Mouse (Mus musculus) kidney, postnatal 25 days (tissue): Measurements from ENCODE around the gene Mia2.
"Not testable (repeated sequence)": the region's sequence is repeated elsewhere in the genome, so short reads cannot be mapped to it uniquely, and the experiment has no call there.

Experiments used
- DNase-seq, 2 experiments: peaks; one replicate each; pipeline ENCODE4 v3.0.0; 2021; ENCODE audit warnings: mixed read lengths in 2 of 2

Mia2 gene

DNA sequence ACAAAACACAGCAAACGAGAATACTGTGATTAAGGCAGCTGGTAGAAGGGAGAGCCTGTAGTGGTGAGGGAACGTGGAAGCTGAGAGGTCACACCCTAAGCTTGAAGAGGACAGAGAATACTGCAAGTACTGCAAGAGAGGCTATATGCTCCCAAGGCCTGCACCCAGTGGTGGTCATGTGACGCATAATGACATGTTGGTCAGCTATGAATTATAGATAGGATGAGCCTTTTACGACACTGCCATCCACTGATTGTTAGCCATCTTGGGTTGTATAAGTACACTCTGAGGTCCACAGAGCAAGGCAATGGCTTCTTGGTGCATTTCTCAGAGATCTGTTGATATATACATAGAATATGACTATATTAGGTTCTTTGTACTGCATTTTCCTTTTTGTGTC lies 71.0 kb downstream of the Mia2 start:
- no peak for DNase-seq

DNA sequence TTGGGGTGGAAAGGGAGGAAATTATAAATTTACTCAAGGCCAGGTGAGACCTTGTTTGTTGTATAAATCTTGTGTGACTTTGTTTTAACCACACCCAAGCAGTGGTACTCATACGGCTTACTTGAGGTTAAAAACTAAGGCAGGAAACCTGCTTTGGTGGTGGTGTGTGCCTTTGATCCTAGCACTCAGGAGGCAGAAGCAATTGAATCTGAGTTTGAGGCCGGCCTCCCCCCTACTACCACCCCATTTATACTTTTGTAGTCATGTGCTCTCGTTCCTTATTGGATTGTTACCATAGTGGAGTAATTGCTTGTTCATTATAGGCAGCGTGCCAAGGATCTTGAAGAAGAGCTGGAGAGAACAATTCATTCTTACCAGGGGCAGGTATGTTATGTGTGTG lies 74.3 kb downstream of the Mia2 start:
- DNase-seq, result no peak

DNA sequence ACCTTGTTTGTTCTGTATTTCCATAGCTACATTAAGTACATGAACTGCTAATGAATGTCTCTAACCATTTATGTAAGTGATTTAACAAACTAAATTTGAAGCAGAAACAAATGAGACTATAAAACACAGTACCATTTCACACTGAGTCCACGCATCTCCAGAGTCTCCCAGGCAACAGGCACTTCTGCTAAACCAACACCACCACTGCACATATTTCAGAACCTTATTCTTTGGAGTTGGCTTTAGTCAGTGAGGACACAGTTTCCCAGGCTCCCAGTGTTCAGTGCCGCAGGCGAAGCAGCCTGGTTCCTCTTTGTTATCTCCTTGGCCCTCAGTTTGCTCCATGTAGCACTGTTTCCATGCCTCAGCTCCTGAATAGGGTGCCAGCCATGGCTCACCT lies 82.2 kb downstream of the Mia2 start:
- no peak for DNase-seq

DNA sequence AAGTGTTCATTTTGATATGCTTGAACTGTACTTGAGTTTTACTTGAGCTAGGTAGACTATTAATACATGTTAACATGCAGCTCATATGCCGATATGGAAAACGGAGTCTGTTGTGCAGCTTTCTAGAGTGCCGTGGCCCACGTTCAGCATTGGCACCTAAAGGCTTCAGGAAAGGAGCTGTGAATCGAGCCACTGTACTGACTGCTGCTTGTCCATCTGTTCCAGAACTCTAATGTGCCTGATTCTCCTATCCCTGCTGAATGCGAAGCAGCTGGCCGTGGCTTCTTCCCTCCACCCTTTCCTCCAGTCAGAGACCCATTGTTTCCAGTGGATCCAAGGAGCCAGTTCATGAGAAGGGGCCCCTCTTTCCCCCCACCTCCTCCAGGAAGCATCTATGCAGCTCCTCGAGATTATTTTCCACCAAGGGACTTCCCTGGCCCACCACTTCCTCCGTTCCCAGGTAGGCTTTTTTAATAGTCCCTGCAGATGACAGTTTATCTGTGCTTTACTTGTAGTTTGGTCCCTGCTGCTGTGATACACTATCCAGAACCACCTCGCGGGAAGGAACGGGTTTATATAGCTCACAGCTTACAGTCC lies 92.6 kb downstream of the Mia2 start:
- DNase-seq, result no peak

DNA sequence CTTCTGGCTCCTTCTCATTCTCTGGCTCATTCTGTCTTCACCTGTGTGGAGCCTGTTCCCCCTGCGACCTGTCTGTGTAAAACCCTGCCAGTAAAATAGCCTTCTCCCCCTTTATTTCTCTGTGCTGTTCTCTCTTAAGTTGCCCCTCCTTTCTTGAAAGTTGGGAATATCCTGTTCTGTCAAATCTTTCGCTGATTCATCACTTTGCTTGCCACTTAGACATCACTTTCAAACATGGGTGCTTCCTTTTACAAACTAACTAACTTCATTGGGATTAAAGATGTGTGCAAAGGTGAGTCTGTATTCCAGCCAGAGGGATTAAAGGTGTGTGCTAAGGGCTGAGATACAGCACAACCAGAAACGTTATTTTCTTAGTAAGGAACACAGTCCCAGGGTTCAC lies 98.0 kb downstream of the Mia2 start:
- no peak for DNase-seq

DNA sequence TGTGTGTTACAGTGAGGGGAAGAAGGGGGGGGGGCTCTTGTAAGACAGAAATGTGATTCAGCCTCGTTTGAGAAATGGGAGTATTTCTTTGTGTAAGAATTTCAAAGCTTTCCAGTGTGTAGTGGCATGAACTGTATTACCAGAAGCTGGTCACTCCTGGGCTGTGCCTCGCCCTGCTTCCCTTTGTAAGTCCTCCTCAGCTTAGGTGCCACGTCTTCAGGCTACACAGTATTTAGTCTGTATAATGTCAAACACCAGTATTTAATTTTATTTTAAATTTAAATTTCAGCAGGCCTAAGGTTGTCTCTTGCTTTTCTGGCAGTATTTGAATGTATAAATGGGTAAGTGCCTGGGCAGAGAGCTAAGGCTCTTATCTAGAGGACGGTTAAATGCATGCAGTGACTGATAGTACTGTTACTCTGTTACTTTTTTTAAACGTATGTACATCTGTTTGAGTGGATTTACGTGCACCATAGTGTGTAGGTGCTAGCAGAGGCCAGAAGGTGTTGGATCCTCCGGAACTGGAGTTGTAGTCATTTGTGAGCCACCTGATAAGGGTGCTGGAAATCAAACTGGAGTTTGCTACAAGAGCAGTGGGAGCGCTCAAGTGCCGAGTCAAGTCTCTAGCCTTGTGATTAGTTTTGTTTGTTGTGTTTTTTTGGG lies 98.9 kb downstream of the Mia2 start:
- no peak for DNase-seq

DNA sequence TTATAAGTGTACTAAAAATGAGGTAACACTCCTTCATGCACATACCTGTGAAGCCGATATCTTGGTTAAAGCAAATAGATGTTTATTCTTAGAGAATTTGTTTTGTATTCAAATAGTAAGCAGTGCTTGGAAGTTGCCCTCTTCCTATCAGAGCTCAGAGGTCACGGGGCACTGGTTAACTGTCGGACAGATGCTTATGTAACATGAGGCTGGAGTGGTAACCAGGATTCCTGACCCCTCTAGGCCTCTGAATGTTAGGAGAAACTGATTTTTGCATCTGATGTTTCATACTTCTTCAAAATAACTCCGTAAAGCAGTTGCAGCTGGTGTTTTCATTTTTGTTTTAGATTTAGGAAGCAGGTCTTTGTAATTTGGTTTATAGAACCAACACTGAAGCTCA lies 99.5 kb downstream of the Mia2 start:
- DNase-seq, result peak; percentile 23 to 77

DNA sequence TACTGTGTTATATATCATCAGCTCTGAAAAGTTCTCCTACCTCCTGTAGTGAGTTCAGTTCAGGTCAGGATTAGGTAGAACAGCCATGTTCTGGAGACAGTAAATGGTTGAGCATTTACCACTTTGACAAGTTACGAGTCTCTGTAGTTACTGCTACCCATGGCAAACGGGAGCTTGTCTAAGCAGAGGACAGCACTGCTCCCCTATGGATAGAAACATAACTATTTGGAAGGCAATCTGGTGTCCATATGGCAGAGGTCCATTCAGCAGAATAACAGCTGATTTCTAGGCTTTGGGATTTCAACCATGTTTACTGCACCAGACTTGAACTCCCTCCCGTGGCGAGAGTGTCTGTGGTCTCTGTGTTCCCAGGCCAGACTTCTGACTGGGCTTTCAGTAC lies 100.3 kb downstream of the Mia2 start:
- DNase-seq, result no peak

DNA sequence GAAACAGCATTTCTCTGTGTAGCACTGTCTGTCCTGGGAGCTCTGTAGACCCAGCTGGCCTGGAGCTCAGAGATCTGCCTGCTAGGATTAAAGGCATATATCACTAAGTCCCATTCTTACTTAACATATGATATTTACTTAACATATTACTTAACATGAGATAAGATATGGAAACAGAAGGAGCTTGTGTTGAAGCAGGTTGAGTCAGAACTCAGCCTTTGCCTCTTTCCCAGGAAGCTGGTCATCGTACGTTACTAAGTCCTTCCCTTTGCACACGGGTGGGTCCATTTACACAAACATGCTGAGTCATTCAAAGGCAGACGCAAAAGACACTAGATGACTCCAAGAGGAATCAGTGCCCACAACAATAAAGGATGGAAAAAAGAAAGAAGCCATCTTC lies 103.2 kb downstream of the Mia2 start:
- no peak for DNase-seq

DNA sequence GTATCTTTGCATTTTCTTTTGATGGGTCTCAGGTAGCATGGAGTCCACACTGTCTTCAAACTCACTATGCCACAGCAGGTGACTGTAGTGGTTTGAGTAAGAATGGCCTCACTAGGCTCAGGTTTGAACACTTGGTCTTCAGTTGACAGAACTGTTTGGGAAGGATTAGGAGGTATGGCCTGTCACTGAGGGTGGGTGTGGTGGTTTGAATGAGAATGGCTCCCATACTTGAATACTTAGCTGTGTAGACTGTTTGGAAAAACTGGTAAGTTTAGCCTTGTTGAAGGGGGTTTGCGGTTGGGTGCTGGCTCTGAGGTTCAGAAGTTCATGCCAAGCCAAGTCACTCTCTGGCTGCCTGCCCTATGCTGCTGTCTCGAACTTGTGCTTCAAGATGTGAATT lies 103.8 kb downstream of the Mia2 start:
- DNase-seq, result no peak

DNA sequence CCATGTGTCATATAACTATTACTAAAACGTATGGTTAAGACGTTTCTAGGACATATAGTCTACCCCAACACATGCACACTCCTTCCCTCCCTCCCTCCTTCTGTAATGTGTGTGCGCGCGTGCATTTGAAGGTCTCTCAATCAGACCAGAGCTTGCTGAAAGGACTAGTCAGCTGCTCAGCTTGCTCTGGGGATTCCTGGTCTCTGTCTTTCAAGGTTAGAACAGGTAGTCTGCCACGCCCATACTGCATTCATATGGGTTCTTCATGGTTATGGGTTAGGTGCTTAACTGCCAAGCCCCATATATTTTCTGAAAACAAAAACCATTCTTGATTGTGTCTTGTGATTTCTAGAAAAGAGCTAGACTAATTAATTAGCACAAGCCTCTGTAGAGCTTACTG lies 110.0 kb downstream of the Mia2 start:
- DNase-seq, result no peak

DNA sequence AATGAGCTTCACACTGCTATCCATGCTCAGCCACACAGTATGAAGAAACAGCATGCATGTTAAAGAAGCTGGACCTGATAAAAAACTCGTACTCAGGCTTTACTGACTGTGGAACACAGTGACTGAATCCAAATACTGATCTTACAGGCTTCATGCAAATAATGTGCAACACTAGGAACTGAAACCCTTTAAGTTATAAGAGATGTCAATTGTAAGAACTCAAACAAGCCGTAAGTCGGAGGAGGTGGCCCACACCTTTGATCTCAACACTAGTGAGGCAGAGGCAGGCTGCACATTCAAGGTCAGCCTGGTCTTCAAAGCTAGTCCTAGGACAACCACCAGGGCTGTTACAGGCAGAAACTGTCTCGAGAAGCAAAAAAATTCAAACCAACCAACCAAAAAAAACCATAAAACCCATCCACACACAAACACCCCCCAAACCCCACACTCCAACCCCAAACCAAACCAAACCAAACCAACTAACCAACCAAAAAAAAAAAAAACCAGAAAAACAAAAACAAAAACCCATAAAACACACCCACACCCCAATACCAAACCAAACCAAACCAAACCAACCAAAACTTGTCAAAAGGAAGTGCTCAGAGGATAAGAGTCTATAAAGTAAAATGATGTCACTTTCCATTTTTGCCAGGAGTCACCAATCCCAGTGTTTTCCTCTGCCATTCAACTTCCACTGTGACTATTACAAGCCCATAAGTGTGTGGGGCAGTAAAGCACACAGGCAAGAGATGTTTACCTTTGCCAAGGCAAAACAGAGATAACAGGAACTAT lies 110.8 kb downstream of the Mia2 start:
- no peak for DNase-seq

DNA sequence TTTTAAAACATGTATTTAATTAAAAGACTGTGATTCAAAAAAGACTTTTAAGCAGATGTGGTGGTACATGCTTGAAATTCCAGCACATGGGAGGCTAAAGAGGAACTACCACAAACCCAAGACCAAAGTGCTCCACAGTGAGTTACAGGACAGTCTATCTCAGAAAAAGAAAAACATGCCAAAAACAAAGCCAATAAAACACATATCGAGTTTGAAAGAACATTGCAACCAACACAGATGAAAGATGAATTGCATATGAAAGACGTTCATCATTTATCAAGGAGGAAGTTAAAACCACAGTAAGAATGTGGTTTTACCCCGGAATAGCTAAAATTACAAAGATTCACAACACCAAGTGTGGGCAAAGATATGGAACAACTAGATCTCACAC lies 111.4 kb downstream of the Mia2 start:
- DNase-seq, result no peak

DNA sequence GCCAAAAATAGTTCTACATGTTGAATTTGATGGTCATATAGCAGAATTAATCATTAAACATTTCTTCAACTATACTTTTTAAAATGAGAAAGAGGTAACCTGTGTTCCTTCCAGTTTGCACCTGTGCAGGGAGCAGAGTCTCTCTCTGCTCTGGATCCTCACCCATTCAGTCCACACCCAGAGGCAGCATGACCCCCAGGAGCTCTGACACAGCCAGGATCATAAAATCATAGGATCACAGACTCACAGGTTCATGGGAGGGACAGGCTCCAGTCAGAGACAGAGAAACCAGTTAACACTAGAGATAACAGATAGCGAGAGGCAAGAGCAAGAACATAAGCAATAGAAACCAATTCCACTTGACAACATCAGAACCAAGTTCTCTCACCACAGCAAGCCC lies 112.2 kb downstream of the Mia2 start:
- no peak for DNase-seq

DNA sequence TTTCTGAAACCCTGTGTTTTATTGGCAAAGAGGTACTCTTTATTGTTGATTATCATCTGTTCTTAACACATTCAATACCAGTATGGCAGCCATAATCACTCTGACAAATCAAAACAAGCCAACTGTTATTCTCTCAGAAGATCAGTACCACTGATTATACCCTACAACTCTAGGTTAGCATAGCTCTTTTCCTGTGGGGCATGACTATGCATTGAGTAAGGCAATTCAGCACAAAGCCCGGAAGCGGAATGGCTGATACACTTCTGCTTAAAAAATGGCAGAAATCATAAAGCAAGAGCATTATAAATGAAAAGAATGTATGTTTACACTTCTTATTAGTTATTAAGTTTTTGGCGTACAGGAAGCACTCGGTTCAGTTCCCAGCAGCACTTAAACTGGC lies 120.6 kb downstream of the Mia2 start:
- DNase-seq, result no peak

DNA sequence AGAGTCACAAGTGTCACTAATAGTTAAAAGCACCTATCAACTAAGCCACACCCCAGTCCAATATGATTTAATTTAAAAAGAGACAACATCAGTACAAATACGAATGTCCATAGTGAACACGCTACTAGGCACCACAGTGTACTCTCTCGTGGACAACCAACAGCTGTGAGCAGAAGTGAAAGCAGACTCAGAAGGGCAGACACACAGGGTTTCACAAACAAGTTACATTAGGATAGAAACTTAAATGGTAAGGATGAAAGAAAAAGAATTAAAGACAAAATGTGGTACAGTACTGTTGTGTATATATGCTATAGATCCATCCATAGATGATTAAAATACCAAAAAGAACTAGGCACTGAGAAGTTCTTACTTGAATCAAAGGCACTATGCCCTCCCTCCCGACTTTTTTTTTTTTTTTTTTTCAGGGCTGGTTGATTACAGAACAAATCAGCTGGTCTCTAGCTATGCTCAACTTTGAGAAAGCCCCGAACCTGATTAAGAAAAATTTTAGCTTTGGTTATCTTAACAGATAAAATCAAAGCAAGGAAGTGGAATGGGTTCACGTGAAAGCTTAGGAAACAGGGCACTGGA lies 121.2 kb downstream of the Mia2 start:
- no peak for DNase-seq

DNA sequence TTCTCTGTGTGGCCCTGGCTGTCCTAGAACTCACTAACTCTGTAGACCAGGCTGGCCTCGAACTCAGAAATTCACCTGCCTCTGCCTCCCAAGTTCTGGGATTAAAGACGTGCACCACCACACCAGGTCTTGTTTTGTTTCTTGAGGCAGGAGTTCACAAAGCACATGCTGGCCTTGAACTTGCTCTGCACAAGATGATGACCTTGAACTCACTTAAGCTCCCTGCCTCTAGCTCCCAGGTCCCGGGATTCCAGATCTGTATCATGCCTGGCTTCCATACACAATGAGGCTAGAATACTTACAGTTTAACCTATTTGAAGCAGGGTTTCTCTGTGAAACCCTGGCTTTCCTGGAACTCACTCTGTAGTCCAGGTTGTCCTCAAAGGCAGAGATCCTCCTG lies 121.7 kb downstream of the Mia2 start:
- no peak for DNase-seq

DNA sequence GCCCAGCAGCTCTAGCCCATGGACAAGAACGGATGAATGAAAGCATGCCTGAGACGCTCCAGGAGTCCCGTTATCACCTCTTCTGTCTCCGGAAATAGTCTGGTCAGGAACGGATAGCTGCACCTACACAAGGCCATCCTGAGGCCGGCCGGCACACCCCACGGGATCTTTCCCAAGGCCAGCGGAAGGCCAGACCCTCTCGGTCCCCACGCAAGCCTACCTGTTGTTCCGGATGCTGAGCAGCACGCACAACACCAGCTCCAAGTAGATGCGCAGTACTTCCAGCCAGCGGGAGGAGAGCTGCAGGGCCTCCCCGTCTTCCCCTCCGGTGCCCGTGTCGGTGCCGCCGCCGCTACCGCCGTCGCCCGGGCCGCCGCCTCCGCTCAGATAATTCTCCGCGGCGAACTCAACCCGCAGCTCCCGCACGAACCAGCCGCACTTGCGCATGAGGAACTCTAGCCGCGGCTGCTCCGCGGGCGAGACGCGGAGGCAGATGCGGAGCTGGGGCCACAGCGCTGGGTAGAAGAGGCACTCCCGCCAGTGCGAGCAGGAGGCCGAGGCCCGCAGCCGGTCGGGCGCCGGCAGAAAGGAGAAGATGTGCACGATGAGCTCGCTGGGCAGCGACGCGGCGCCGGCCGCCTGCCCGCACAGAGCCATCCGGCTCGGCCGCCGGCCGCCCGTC lies 123.2 kb downstream of the Mia2 start:
- peak; percentile 19 to 50 for DNase-seq

DNA sequence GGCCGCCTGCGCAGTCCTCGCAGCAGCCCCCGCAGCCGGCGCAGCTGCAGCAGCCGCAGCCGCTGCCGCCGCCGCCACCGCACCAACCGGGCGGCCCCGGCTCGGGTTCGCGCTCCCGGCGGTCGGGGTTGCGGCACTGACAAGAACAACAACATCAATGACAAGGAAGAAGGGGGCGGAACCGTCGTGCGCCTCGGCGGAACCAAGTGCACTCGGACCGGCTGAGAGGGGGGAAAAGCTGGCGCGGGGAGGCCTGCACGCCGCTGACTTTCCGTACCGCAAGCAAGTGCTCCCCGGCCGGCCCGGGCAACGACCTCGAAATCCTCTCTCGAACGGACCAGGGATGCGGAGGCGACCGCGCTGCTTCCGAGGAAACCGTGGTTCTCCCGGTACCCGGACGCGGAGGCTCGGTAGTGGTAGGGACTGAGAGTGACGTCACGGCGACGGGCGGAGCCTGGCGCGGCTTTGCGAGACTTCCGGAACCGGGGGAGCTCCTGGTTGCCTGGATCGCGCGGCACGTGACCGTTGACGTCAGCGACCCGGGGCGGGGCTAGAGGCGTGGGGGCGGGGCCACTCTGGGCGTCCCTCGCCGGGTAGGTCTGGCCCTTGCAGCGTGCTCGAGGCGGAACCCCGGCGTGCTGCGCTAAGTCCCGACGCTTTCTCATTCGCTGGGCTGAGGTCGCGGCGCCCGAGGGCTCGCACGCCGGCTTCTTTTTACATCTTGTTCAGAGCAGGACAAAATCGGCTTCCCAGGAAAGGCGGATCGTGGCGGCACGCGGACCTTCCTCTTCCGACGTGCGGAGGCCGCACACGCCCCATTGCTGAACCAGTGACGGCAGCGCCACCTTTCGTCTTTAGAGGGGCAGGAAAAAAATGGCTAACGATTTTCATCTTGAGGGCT lies 124.0 kb downstream of the Mia2 start, which contains the start of gene Fbxo33:
Fbxo33 (minus strand) TSS at position 401 of the 901 bp plus-strand sequence.
- peak; percentile 97 to 98 for DNase-seq

DNA sequence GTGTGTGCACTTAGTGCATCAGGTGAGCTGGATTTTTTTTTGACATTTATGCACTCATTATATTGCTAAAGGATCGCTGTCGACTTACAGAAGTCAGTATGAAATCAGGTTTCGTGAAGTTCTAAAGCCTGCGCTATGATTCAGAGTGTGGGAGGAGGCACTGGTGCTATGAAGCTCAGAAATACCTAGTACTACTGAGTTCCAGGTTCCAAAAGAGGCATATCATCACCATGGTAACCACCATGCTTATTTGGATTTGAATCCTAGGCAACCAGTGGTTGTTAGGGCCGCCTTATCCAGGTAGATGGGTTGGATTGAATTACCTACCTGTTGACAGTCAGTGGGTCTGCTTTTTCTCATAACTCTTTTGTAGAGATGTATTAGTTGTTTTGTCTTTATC lies 132.8 kb downstream of the Mia2 start:
- DNase-seq, result no peak

DNA sequence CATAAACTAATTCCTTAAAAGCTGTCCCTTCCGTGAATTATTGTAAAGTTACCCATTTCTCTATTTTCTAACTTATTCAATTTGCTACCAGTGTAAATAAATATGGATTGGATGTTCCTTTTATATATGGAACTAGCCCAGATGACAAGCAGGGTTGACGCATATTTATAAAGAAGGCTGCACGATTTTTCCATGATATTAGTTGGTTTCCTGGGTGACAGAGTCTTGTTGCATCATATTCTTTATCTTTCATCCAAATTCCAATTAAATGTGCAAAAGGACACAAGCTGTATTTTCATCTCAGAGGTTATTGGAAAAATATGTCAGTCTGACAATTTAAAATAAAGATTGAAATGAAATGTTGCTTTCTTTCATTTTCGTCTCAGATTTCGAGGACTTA lies 142.8 kb downstream of the Mia2 start:
- no peak for DNase-seq

DNA sequence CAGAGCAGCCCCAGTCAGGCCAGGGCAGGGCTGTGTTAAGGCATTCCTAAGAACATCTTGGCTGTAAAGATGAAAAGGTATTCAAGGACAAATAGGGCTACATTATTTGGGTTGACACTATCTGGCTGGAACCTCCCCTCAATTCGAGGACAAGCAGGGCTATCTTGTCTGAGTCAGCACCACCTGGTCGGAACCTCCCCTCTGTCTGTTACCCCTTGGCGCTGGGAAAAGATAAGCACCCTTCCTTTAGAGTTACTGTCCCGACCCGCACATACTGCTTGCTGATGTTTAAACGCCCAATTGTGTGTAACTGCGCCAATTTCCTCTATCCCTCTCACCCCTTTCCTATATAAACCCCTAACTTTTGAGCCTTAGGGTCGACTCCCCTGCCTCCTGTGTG lies 145.4 kb downstream of the Mia2 start:
- DNase-seq, result not testable (repeated sequence)
